Mouse (Mus musculus): ENCODE measurements around the gene Surf4.

Gene Surf4

GRCm38 (mm10) chr2:26930390-26930789 lies 3.3 kb downstream of the Surf4 start:
- DNase-seq (ENCODE audit: low read depth), result peak; percentile 87

- DNase-seq (ENCODE audit: low read depth), result no peak
Measured at GRCm38 (mm10) chr2:26927745-26928476, 5.8 kb downstream of the Surf4 start.

GRCm38 (mm10) chr2:26921784-26922183 lies 11.9 kb downstream of the Surf4 start:
- DNase-seq (ENCODE audit: low read depth), result no peak

GRCm38 (mm10) chr2:26920190-26920855 lies 13.4 kb downstream of the Surf4 start:
- DNase-seq (ENCODE audit: low read depth), result no peak

GRCm38 (mm10) chr2:26919684-26920083 lies 14.0 kb downstream of the Surf4 start:
- DNase-seq (ENCODE audit: low read depth), result no peak

- no peak for DNase-seq (ENCODE audit: low read depth)
Measured at GRCm38 (mm10) chr2:26916738-26917137, 17.0 kb downstream of the Surf4 start.

- peak; percentile 87 for DNase-seq (ENCODE audit: low read depth)
Measured at GRCm38 (mm10) chr2:26915927-26916728, 17.6 kb downstream of the Surf4 start, which contains the start of the genes Surf2 and Surf1. TSS of gene Surf2 (plus strand) at chr2:26916367. TSS of gene Surf1 (minus strand) at chr2:26916530.

- no peak for DNase-seq (ENCODE audit: low read depth)
Measured at GRCm38 (mm10) chr2:26914148-26914941, 19.4 kb downstream of the Surf4 start.

GRCm38 (mm10) chr2:26913416-26914147 lies 20.1 kb downstream of the Surf4 start:
- no peak for DNase-seq (ENCODE audit: low read depth)

- DNase-seq (ENCODE audit: low read depth), result no peak
Measured at GRCm38 (mm10) chr2:26912253-26912770, 21.4 kb downstream of the Surf4 start.

- DNase-seq (ENCODE audit: low read depth), result no peak
Measured at GRCm38 (mm10) chr2:26910994-26911765, 22.5 kb downstream of the Surf4 start.

GRCm38 (mm10) chr2:26910124-26910993 lies 23.4 kb downstream of the Surf4 start, which contains the start of the genes Med22 and Rpl7a:
TSS of gene Med22 (minus strand) at chr2:26910677.
TSS of gene Rpl7a (plus strand) at chr2:26910764.
- peak; percentile 100 for DNase-seq (ENCODE audit: low read depth)

GRCm38 (mm10) chr2:26909387-26909784 lies 24.3 kb downstream of the Surf4 start:
- no peak for DNase-seq (ENCODE audit: low read depth)

GRCm38 (mm10) chr2:26908710-26909386 lies 24.9 kb downstream of the Surf4 start:
- no peak for DNase-seq (ENCODE audit: low read depth)

- DNase-seq (ENCODE audit: low read depth), result peak; percentile 64
Measured at GRCm38 (mm10) chr2:26907109-26907508, 26.6 kb downstream of the Surf4 start.

- DNase-seq (ENCODE audit: low read depth), result no peak
Measured at GRCm38 (mm10) chr2:26906431-26906830, 27.3 kb downstream of the Surf4 start.

GRCm38 (mm10) chr2:26905936-26906335 lies 27.8 kb downstream of the Surf4 start:
- DNase-seq (ENCODE audit: low read depth), result no peak

- no peak for DNase-seq (ENCODE audit: low read depth)
Measured at GRCm38 (mm10) chr2:26903311-26903710, 30.4 kb downstream of the Surf4 start.

All from naive thymus-derived CD4-positive, alpha-beta T cell, adult 2 months (primary cell).